Mouse (Mus musculus) bone marrow, adult 2 months (tissue): ENCODE measurements around the gene Fancl. TPM values are rescaled to one million over a fixed set of nuclear protein-coding genes. Genes with fewer than 3 reads are reported as not detected.
"Not testable (repeated sequence)": the region's sequence is repeated elsewhere in the genome, so short reads cannot be mapped to it uniquely, and the experiment has no call there.

ENCODE experiments used
- H3K27ac ChIP-seq: fragments of 200-500 bp; 2 replicates; pipeline ENCODE4 v1.5.1; 2012; ENCODE audit warnings: low read depth, mild to moderate bottlenecking, control low read depth, inconsistent platforms, low read length; ENCODE audit not compliant: control insufficient read depth, poor library complexity, insufficient read depth
- H3K4me1 ChIP-seq: fragments of 200-500 bp; 2 replicates; pipeline ENCODE4 v1.6.1; 2011; ENCODE audit warnings: low read length; ENCODE audit not compliant: control insufficient read depth, insufficient read depth
- H3K4me3 ChIP-seq: fragments of 200-500 bp; replicated peaks from 2 replicates; pipeline ENCODE3; 2011; ENCODE audit warnings: mild to moderate bottlenecking, low read depth, low read length, control low read depth; ENCODE audit not compliant: control insufficient read depth
- CTCF ChIP-seq: fragments of 200-500 bp; IDR thresholded peaks from 2 replicates; pipeline ENCODE4 v1.5.1; 2011; ENCODE audit warnings: low read length, control low read depth; ENCODE audit not compliant: control insufficient read depth, insufficient read depth
- POLR2A ChIP-seq: fragments of 200-500 bp; IDR thresholded peaks from 2 replicates; pipeline ENCODE4 v1.6.1; 2011; ENCODE audit warnings: low read depth, mild to moderate bottlenecking, control low read depth, low read length, borderline replicate concordance; ENCODE audit not compliant: control insufficient read depth
- WGBS: fragments of 180-500 bp; shearing (Covaris S2); methylation state at CpG from one replicate; pipeline ENCODE4 v1.1.7; 2018; 5-methylcytosine and 5-hydroxymethylcytosine counted together
- polyA plus RNA-seq: library from polyadenylated mRNA; stranded (reverse); fragments of >200 nt; gene quantifications from 2 replicates; pipeline ENCODE4 v1.2.4, GENCODE M21; 2011; ENCODE audit warnings: low replicate concordance; ENCODE audit not compliant: missing spikeins, insufficient read depth, insufficient read length

Gene Fancl
- polyA plus RNA-seq, result 19.0 and 24.9 TPM in 2 replicates

GRCm38 (mm10) chr11:26385971-26386370 lies at the start of gene Fancl:
Gene Fancl (plus strand): TSS chr11:26386135.
- WGBS, result 99% methylated on average over 2 of the region's 2 CpGs
- Histone ChIP-seq H3K4me1 (no peaks in the 10 kb centered on the region; the same call in 1 of the 2 replicates), H3K27ac (peak within 1 kb of the TSS; percentile 82), H3K4me3 (peak within 1 kb of the TSS; percentile 80)
- no peak for TF ChIP-seq POLR2A
- no peak for TF ChIP-seq CTCF

GRCm38 (mm10) chr11:26336848-26337247 lies 49.1 kb upstream of the Fancl start:
- Histone ChIP-seq H3K27ac (no peak overlapping the region), H3K4me3 (no peak overlapping the region), H3K4me1 (no peaks in the 10 kb centered on the region)
- WGBS, result 50% methylated on average over 3 of the region's 3 CpGs
- TF ChIP-seq CTCF, result no peak
- no peak for TF ChIP-seq POLR2A

- WGBS, result 78% methylated on average over 2 of the region's 2 CpGs
- H3K27ac ChIP-seq, H3K4me1 ChIP-seq, H3K4me3 ChIP-seq: not testable (repeated sequence)
Observed at GRCm38 (mm10) chr11:26370176-26370575, 15.8 kb upstream of the Fancl start.

- WGBS, result 33% methylated on average over 1 of the region's 1 CpGs
- H3K4me1 ChIP-seq, H3K27ac ChIP-seq, H3K4me3 ChIP-seq: not testable (repeated sequence)
Observed at GRCm38 (mm10) chr11:26371980-26372379, 14.0 kb upstream of the Fancl start.

GRCm38 (mm10) chr11:26374132-26374531 lies 11.8 kb upstream of the Fancl start:
- Histone ChIP-seq H3K4me3 (no peak overlapping the region), H3K4me1 (no peaks in the 10 kb centered on the region), H3K27ac (no peak overlapping the region)
- TF ChIP-seq POLR2A, result no peak
- TF ChIP-seq CTCF, result no peak
- 70% methylated on average over 2 of the region's 2 CpGs for WGBS

GRCm38 (mm10) chr11:26378074-26378473 lies 7.9 kb upstream of the Fancl start:
- Histone ChIP-seq H3K27ac (no peak overlapping the region), H3K4me1 (no peaks in the 10 kb centered on the region), H3K4me3 (no peak overlapping the region)
- 71% methylated on average over 2 of the region's 2 CpGs for WGBS
- TF ChIP-seq POLR2A (no peak), CTCF (no peak)

GRCm38 (mm10) chr11:26381499-26381898 lies 4.4 kb upstream of the Fancl start:
- H3K4me1 ChIP-seq, result no peaks in the 10 kb centered on the region
- H3K27ac ChIP-seq, result no peak overlapping the region
- 78% methylated on average over 6 of the region's 6 CpGs for WGBS
- TF ChIP-seq CTCF (no peak), POLR2A (no peak)
- no peak overlapping the region for H3K4me3 ChIP-seq

GRCm38 (mm10) chr11:26386678-26387077 lies 743 bp downstream of the Fancl start:
- Histone ChIP-seq H3K4me3 (peak overlapping the region; percentile 80), H3K4me1 (no peaks in the 10 kb centered on the region; the same call in 1 of the 2 replicates), H3K27ac (peak overlapping the region; percentile 82; the same call in 1 of the 2 replicates)
- 61% methylated on average over 2 of the region's 2 CpGs for WGBS
- no peak for TF ChIP-seq POLR2A
- TF ChIP-seq CTCF, result no peak

GRCm38 (mm10) chr11:26387087-26387611 lies 1.2 kb downstream of the Fancl start:
- TF ChIP-seq POLR2A (peak; percentile 71), CTCF (peak; percentile 47; the same call in 1 of the 2 replicates)
- H3K4me1 ChIP-seq, result no peaks in the 10 kb centered on the region; the same call in 1 of the 2 replicates
- under 1% methylated on average over 42 of the region's 42 CpGs for WGBS
- H3K27ac ChIP-seq, result peak overlapping the region; percentile 82
- peak overlapping the region; percentile 80 for H3K4me3 ChIP-seq
